Mouse (Mus musculus) adrenal gland, postnatal 36 days (tissue): ENCODE data around the gene Trim72. TPM values are rescaled to one million over a fixed set of nuclear protein-coding genes. Genes with fewer than 3 reads are reported as not detected.

Source experiments
- DNase-seq, 2 experiments: peaks; one replicate each; pipeline ENCODE4 v3.0.0; 2021; ENCODE audit warnings: mixed read lengths in 1 of 2
- total RNA-seq, 2 experiments: library from RNA; stranded (reverse); gene quantifications; 2 replicates each; pipeline ENCODE4 v1.2.3; 2021

Gene Trim72
- total RNA-seq, 2 experiments from 2014 or later, result 0.20 TPM; not detected in 1

- peak in 1 of 2 experiments; percentile 5 for DNase-seq
Measured at GRCm38 (mm10) chr7:128050739-128051138, 47.0 kb downstream of the Trim72 start.

GRCm38 (mm10) chr7:128053061-128053460 lies 49.3 kb downstream of the Trim72 start:
- DNase-seq, result no peak

- DNase-seq, result no peak
Measured at GRCm38 (mm10) chr7:128056917-128057444, 53.2 kb downstream of the Trim72 start.

- DNase-seq, result no peak
Measured at GRCm38 (mm10) chr7:128057860-128058259, 54.1 kb downstream of the Trim72 start.

GRCm38 (mm10) chr7:128058576-128058975 lies 54.8 kb downstream of the Trim72 start:
- DNase-seq, result no peak

GRCm38 (mm10) chr7:128059091-128059490 lies 55.3 kb downstream of the Trim72 start:
- no peak for DNase-seq

Other genes starting within 250 kb of the Trim72 start
- gene Orai3, start 234.1 kb upstream of the Trim72 start, total RNA-seq, result 10 to 100 TPM; 27.7 to 36.3 TPM
- 10 to 100 TPM; 36.0 TPM for gene Setd1a, start 227.3 kb upstream of the Trim72 start, total RNA-seq
- gene Gm49388, start 218.3 kb upstream of the Trim72 start, total RNA-seq, result 1 to 10 TPM; 4.1 to 6.6 TPM
- 10 to 100 TPM; 30.0 to 53.3 TPM for gene Hsd3b7, start 203.3 kb upstream of the Trim72 start, total RNA-seq
- 100 to 1,000 TPM in 1 of 2 experiments, 10 to 100 TPM in 1; 92.5 to 108 TPM for gene Stx4a, start 179.7 kb upstream of the Trim72 start, total RNA-seq
- gene Stx1b, start 179.4 kb upstream of the Trim72 start, total RNA-seq, result 1 to 10 TPM; 4.4 to 4.5 TPM
- 10 to 100 TPM; 30.0 to 31.2 TPM for gene Zfp646, start 127.7 kb upstream of the Trim72 start, total RNA-seq
- gene Zfp668, start 127.1 kb upstream of the Trim72 start, total RNA-seq, result 1 to 10 TPM; 6.3 to 7.7 TPM
- 1 to 10 TPM in 1 of 2 experiments, under 1 TPM in 1; 0.49 to 1.7 TPM for gene Prss53, start 113.0 kb upstream of the Trim72 start, total RNA-seq
- gene Gm21974, start 108.5 kb upstream of the Trim72 start, total RNA-seq, result not detected
- gene Vkorc1, start 108.3 kb upstream of the Trim72 start, total RNA-seq, result 10 to 100 TPM; 61.5 to 65.8 TPM
- gene Bckdk, start 99.9 kb upstream of the Trim72 start, total RNA-seq, result 100 to 1,000 TPM; 101 to 115 TPM
- 10 to 100 TPM; 25.9 to 27.9 TPM for gene Kat8, start 91.4 kb upstream of the Trim72 start, total RNA-seq
- gene Prss8, start 73.8 kb upstream of the Trim72 start, total RNA-seq, result not detected
- 10 to 100 TPM in 1 of 2 experiments, 1 to 10 TPM in 1; 6.7 to 10.7 TPM for gene Prss36, start 57.2 kb upstream of the Trim72 start, total RNA-seq
- 100 to 1,000 TPM; 170 to 229 TPM for gene Fus, start 36.5 kb upstream of the Trim72 start, total RNA-seq
- 1 to 10 TPM; 3.6 to 5.4 TPM for gene Pycard, start 10.1 kb upstream of the Trim72 start, total RNA-seq
- 1 to 10 TPM; 4.4 to 7.8 TPM for gene Itgam, start 58.7 kb downstream of the Trim72 start, total RNA-seq
- not detected for gene Gm49368, start 58.7 kb downstream of the Trim72 start, total RNA-seq
- 1 to 10 TPM in 1 of 2 experiments, under 1 TPM in 1; 0.89 to 2.9 TPM for gene Itgax, start 125.6 kb downstream of the Trim72 start, total RNA-seq
- under 1 TPM in 1 of 2 experiments, not detected in 1; 0.13 TPM for gene Itgad, start 150.4 kb downstream of the Trim72 start, total RNA-seq
- gene Cox6a2, start 202.4 kb downstream of the Trim72 start, total RNA-seq, result 1 to 10 TPM in 1 of 2 experiments, not detected in 1; 6.9 TPM
- gene Armc5, start 233.4 kb downstream of the Trim72 start, total RNA-seq, result 10 to 100 TPM; 18.5 to 19.9 TPM
- gene 9130023H24Rik, start 234.1 kb downstream of the Trim72 start, total RNA-seq, result 1 to 10 TPM; 6.5 to 7.6 TPM
- gene Tgfb1i1, start 242.9 kb downstream of the Trim72 start, total RNA-seq, result 10 to 100 TPM; 18.3 to 28.9 TPM